Mouse (Mus musculus) neural tube, embryonic 12.5 days (tissue): ENCODE measurements around the gene Olfr1025-ps1. TPM values are rescaled to one million over a fixed set of nuclear protein-coding genes. Genes with fewer than 3 reads are reported as not detected.

Experiments used
- ATAC-seq: fragments of 200-750 bp; cut with Nextera tagmentation; 2 replicates; pipeline ENCODE4 v1.8.0; 2017; ENCODE audit warnings: low read depth, mild to moderate bottlenecking, moderate TSS enrichment, moderate library complexity; ENCODE audit not compliant: low FRiP score
- H3K27ac ChIP-seq: fragments of 300-500 bp; sonication (generic); 2 replicates; pipeline ENCODE4 v1.5.1; 2016
- H3K27me3 ChIP-seq: fragments of 300-500 bp; sonication (generic); replicated peaks from 2 replicates; pipeline ENCODE4 v1.6.1; 2016; ENCODE audit warnings: mild to moderate bottlenecking
- H3K36me3 ChIP-seq: fragments of 300-500 bp; sonication (generic); 2 replicates; pipeline ENCODE4 v1.6.1; 2016; ENCODE audit warnings: mild to moderate bottlenecking
- H3K4me1 ChIP-seq: fragments of 300-500 bp; sonication (generic); 2 replicates; pipeline ENCODE4 v1.6.1; 2016
- H3K4me2 ChIP-seq: fragments of 300-500 bp; sonication (generic); replicated peaks from 2 replicates; pipeline ENCODE4 v1.6.1; 2016; ENCODE audit warnings: mild to moderate bottlenecking
- H3K4me3 ChIP-seq: fragments of 300-500 bp; sonication (generic); 2 replicates; pipeline ENCODE4 v1.5.1; 2016
- H3K9ac ChIP-seq: fragments of 300-500 bp; sonication (generic); 2 replicates; pipeline ENCODE4 v1.6.1; 2016; ENCODE audit warnings: mild to moderate bottlenecking
- H3K9me3 ChIP-seq: fragments of 300-500 bp; sonication (generic); 2 replicates; pipeline ENCODE4 v1.6.1; 2016; ENCODE audit warnings: mild to moderate bottlenecking
- WGBS: fragments of 180-500 bp; shearing (Covaris S2); methylation state at CpG from one replicate; pipeline ENCODE4 v1.1.7; 2016; 5-methylcytosine and 5-hydroxymethylcytosine counted together
- polyA plus RNA-seq: library from polyadenylated mRNA; unstranded; fragments of >200 nt; fragmentation: Nextera tagmentation; extraction: Ambion mirVana; gene quantifications from 2 replicates; pipeline ENCODE4 v1.2.1, GENCODE M21; 2016

Gene Olfr1025-ps1
- polyA plus RNA-seq = not detected in 2 replicates

- WGBS = 59% methylated on average over 1 of the region's 1 CpGs
- Histone ChIP-seq H3K4me1 (no peaks in the 10 kb centered on the region), H3K27me3 (no peaks in the 10 kb centered on the region), H3K36me3 (no peaks in the 10 kb centered on the region), H3K4me2 (no peak within 1 kb of the TSS), H3K9me3 (no peaks in the 10 kb centered on the region), H3K4me3 (no peak within 1 kb of the TSS), H3K9ac (no peak within 1 kb of the TSS), H3K27ac (no peak within 1 kb of the TSS)
- no peak for ATAC-seq
Observed at GRCm38 (mm10) chr2:85914893-85915292, at the start of gene Olfr1025-ps1. TSS of gene Olfr1025-ps1 (plus strand) at chr2:85915193.

GRCm38 (mm10) chr2:85868294-85868693 lies 46.7 kb upstream of the Olfr1025-ps1 start, which contains the start of gene Olfr1022:
TSS of gene Olfr1022 (plus strand) at chr2:85868594.
- no peak for ATAC-seq
- Histone ChIP-seq H3K27ac (no peak within 1 kb of the TSS), H3K27me3 (no peaks in the 10 kb centered on the region), H3K4me1 (no peaks in the 10 kb centered on the region), H3K9ac (no peak within 1 kb of the TSS), H3K36me3 (no peaks in the 10 kb centered on the region), H3K9me3 (no peaks in the 10 kb centered on the region), H3K4me3 (no peak within 1 kb of the TSS), H3K4me2 (no peak within 1 kb of the TSS)
- WGBS = 59% methylated on average over 2 of the region's 2 CpGs

GRCm38 (mm10) chr2:85885340-85885739 lies 29.7 kb upstream of the Olfr1025-ps1 start, which contains the start of gene Olfr1023:
TSS of gene Olfr1023 (plus strand) at chr2:85885640.
- no peak for ATAC-seq
- Histone ChIP-seq H3K4me1 (no peaks in the 10 kb centered on the region), H3K27ac (no peak within 1 kb of the TSS), H3K36me3 (no peaks in the 10 kb centered on the region), H3K4me3 (no peak within 1 kb of the TSS), H3K9me3 (no peaks in the 10 kb centered on the region), H3K27me3 (no peaks in the 10 kb centered on the region), H3K9ac (no peak within 1 kb of the TSS), H3K4me2 (no peak within 1 kb of the TSS)
- 80% methylated on average over 2 of the region's 2 CpGs for WGBS

GRCm38 (mm10) chr2:85904952-85905351 lies 10.0 kb upstream of the Olfr1025-ps1 start, which contains the start of gene Olfr1024:
TSS of gene Olfr1024 (minus strand) at chr2:85905052.
- Histone ChIP-seq H3K4me2 (no peak within 1 kb of the TSS), H3K9me3 (no peaks in the 10 kb centered on the region), H3K27ac (no peak within 1 kb of the TSS), H3K4me1 (no peaks in the 10 kb centered on the region), H3K27me3 (no peaks in the 10 kb centered on the region), H3K36me3 (no peaks in the 10 kb centered on the region), H3K9ac (no peak within 1 kb of the TSS), H3K4me3 (no peak within 1 kb of the TSS)
- no peak for ATAC-seq
- WGBS = 84% methylated on average over 3 of the region's 3 CpGs

- Histone ChIP-seq H3K4me1 (no peaks in the 10 kb centered on the region), H3K27ac (no peak overlapping the region), H3K27me3 (no peaks in the 10 kb centered on the region), H3K4me3 (no peak overlapping the region), H3K9me3 (no peaks in the 10 kb centered on the region), H3K36me3 (no peaks in the 10 kb centered on the region), H3K4me2 (no peak overlapping the region), H3K9ac (no peak overlapping the region)
- ATAC-seq = no peak
Observed at GRCm38 (mm10) chr2:85913197-85913596, 1.8 kb upstream of the Olfr1025-ps1 start.

GRCm38 (mm10) chr2:85921258-85921657 lies 6.3 kb downstream of the Olfr1025-ps1 start, which contains the start of gene Olfr1026:
TSS of gene Olfr1026 (plus strand) at chr2:85921558.
- H3K4me2 ChIP-seq = no peak within 1 kb of the TSS
- no peaks in the 10 kb centered on the region for H3K9me3 ChIP-seq
- WGBS = 85% methylated on average over 3 of the region's 3 CpGs
- no peaks in the 10 kb centered on the region for H3K4me1 ChIP-seq
- no peak within 1 kb of the TSS for H3K4me3 ChIP-seq
- no peak within 1 kb of the TSS for H3K9ac ChIP-seq
- H3K27ac ChIP-seq = no peak within 1 kb of the TSS
- H3K27me3 ChIP-seq = no peaks in the 10 kb centered on the region
- H3K36me3 ChIP-seq = no peaks in the 10 kb centered on the region
- no peak for ATAC-seq

GRCm38 (mm10) chr2:85950137-85950536 lies 35.1 kb downstream of the Olfr1025-ps1 start, which contains the start of gene Olfr1028:
TSS of gene Olfr1028 (plus strand) at chr2:85950437.
- Histone ChIP-seq H3K27me3 (no peaks in the 10 kb centered on the region), H3K4me1 (no peaks in the 10 kb centered on the region), H3K9me3 (no peaks in the 10 kb centered on the region), H3K36me3 (no peaks in the 10 kb centered on the region), H3K4me2 (no peak within 1 kb of the TSS), H3K9ac (no peak within 1 kb of the TSS), H3K4me3 (no peak within 1 kb of the TSS), H3K27ac (no peak within 1 kb of the TSS)
- WGBS = 84% methylated on average over 1 of the region's 1 CpGs
- no peak for ATAC-seq

Other genes starting within 250 kb of the Olfr1025-ps1 start
- not detected in 2 replicates for gene Olfr1006, start 236.4 kb upstream of the Olfr1025-ps1 start, polyA plus RNA-seq
- gene Olfr1008, start 225.8 kb upstream of the Olfr1025-ps1 start, polyA plus RNA-seq = not detected in 2 replicates
- gene Olfr1009, start 199.8 kb upstream of the Olfr1025-ps1 start, polyA plus RNA-seq = not detected in 2 replicates
- not detected in 2 replicates for gene Olfr1012, start 152.4 kb upstream of the Olfr1025-ps1 start, polyA plus RNA-seq
- not detected in 2 replicates for gene Olfr1013, start 148.1 kb upstream of the Olfr1025-ps1 start, polyA plus RNA-seq
- not detected in 2 replicates for gene Olfr1014, start 142.5 kb upstream of the Olfr1025-ps1 start, polyA plus RNA-seq
- gene Olfr1015, start 133.2 kb upstream of the Olfr1025-ps1 start, polyA plus RNA-seq = not detected in 2 replicates
- not detected in 2 replicates for gene Olfr1016, start 112.6 kb upstream of the Olfr1025-ps1 start, polyA plus RNA-seq
- gene Olfr1018, start 96.7 kb upstream of the Olfr1025-ps1 start, polyA plus RNA-seq = not detected in 2 replicates
- not detected in 2 replicates for gene Olfr1019, start 69.7 kb upstream of the Olfr1025-ps1 start, polyA plus RNA-seq
- gene Olfr1020, start 68.2 kb upstream of the Olfr1025-ps1 start, polyA plus RNA-seq = not detected in 2 replicates
- gene Olfr1022, start 46.6 kb upstream of the Olfr1025-ps1 start, polyA plus RNA-seq = not detected in 2 replicates
- not detected in 2 replicates for gene Olfr1023, start 29.6 kb upstream of the Olfr1025-ps1 start, polyA plus RNA-seq
- gene Olfr1024, start 10.1 kb upstream of the Olfr1025-ps1 start, polyA plus RNA-seq = not detected in 2 replicates
- gene Olfr1026, start 6.4 kb downstream of the Olfr1025-ps1 start, polyA plus RNA-seq = not detected in 2 replicates
- gene Olfr1028, start 35.2 kb downstream of the Olfr1025-ps1 start, polyA plus RNA-seq = not detected in 2 replicates
- gene Olfr1029, start 58.7 kb downstream of the Olfr1025-ps1 start, polyA plus RNA-seq = not detected in 2 replicates
- not detected in 2 replicates for gene Olfr1030, start 64.1 kb downstream of the Olfr1025-ps1 start, polyA plus RNA-seq
- gene Olfr1031, start 75.1 kb downstream of the Olfr1025-ps1 start, polyA plus RNA-seq = not detected in 2 replicates
- not detected in 2 replicates for gene Olfr1032, start 90.3 kb downstream of the Olfr1025-ps1 start, polyA plus RNA-seq
- not detected in 2 replicates for gene Olfr1033, start 105.4 kb downstream of the Olfr1025-ps1 start, polyA plus RNA-seq
- not detected in 2 replicates for gene Olfr1034, start 130.7 kb downstream of the Olfr1025-ps1 start, polyA plus RNA-seq
- gene Olfr1036, start 158.8 kb downstream of the Olfr1025-ps1 start, polyA plus RNA-seq = not detected in 2 replicates
- gene Olfr1037, start 172.2 kb downstream of the Olfr1025-ps1 start, polyA plus RNA-seq = not detected in 2 replicates
- not detected in 2 replicates for gene Olfr1039, start 220.7 kb downstream of the Olfr1025-ps1 start, polyA plus RNA-seq
- not detected in 2 replicates for gene Olfr1040, start 231.5 kb downstream of the Olfr1025-ps1 start, polyA plus RNA-seq
- gene Olfr1042, start 246.6 kb downstream of the Olfr1025-ps1 start, polyA plus RNA-seq = not detected in 2 replicates